Mouse (Mus musculus) C2C12 (cell line): ENCODE measurements around the gene Mybph.

ENCODE experiments used
- CTCF ChIP-seq: IDR thresholded peaks from one replicate; pipeline ENCODE4 v1.5.1; 2011; ENCODE audit not compliant: control insufficient read depth, insufficient read depth, insufficient read length
- MYOD1 ChIP-seq: IDR thresholded peaks from one replicate; pipeline ENCODE4 v1.6.1; 2011; ENCODE audit warnings: low read depth; ENCODE audit not compliant: control insufficient read depth, insufficient read length
- USF1 ChIP-seq: IDR thresholded peaks from one replicate; pipeline ENCODE4 v1.6.1; 2011; ENCODE audit warnings: low read depth, mild to moderate bottlenecking, control low read depth, moderate library complexity

- TF ChIP-seq CTCF (no peak), MYOD1 (no peak), USF1 (no peak)
Observed at GRCm38 (mm10) chr1:134206085-134206484, 12.8 kb downstream of the Mybph start.
